Mouse (Mus musculus): Measurements from ENCODE around the gene Hoxb5. TPM values are rescaled to one million over a fixed set of nuclear protein-coding genes. Genes with fewer than 3 reads are reported as not detected.

The Hoxb5 gene
- total RNA-seq, 2 experiments from 2014 or later = not detected

- ATAC-seq (replicated peaks; ENCODE audit: low FRiP score, low TSS enrichment, poor library complexity, severe bottlenecking) = no peak
Observed at GRCm38 (mm10) chr11:96285771-96286738, 17.1 kb upstream of the Hoxb5 start, which contains the start of gene Hoxb7. Gene Hoxb7 (plus strand): TSS chr11:96286623.

- no peak for ATAC-seq (replicated peaks; ENCODE audit: low FRiP score, low TSS enrichment, poor library complexity, severe bottlenecking)
Observed at GRCm38 (mm10) chr11:96286739-96287385, 16.3 kb upstream of the Hoxb5 start.

- no peak for ATAC-seq (replicated peaks; ENCODE audit: low FRiP score, low TSS enrichment, poor library complexity, severe bottlenecking)
Observed at GRCm38 (mm10) chr11:96287411-96287810, 15.7 kb upstream of the Hoxb5 start.

- no peak for ATAC-seq (replicated peaks; ENCODE audit: low FRiP score, low TSS enrichment, poor library complexity, severe bottlenecking)
Observed at GRCm38 (mm10) chr11:96288455-96289221, 14.5 kb upstream of the Hoxb5 start.

DNA sequence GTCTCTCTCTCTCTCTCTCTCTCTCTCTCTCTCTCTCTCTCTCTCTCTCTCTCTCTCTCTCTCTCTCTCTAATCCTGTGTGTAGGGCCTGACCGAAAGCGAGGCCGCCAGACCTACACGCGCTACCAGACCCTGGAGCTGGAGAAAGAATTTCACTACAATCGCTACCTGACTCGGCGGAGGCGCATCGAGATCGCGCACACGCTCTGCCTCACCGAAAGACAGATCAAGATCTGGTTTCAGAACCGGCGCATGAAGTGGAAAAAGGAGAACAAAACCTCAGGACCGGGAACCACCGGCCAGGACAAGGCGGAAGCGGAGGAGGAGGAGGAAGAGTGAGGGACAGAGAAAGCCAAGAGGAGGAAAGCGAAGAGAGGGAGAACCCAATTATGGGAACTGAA lies 13.8 kb upstream of the Hoxb5 start:
- no peak for ATAC-seq (replicated peaks; ENCODE audit: low FRiP score, low TSS enrichment, poor library complexity, severe bottlenecking)

DNA sequence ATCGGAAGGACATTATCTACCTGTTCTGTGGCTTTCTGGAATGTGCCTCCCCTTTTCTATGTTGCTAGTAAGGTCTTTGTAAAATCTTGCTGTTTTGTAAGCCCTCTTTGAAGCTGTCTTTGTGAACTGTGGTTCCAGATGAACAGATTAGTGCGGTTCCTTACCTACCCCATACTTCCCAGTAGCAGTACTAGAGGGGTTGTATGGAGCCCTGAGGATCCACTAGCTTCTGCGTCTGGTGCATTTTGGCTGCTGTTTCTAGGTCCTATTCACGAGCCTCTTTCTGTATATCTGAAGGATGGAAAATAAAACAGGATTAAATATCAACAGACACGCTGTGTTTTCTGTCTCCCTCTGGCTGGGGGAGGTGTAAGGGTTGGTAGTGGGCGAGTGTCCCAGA lies 13.3 kb upstream of the Hoxb5 start:
- no peak for ATAC-seq (replicated peaks; ENCODE audit: low FRiP score, low TSS enrichment, poor library complexity, severe bottlenecking)

DNA sequence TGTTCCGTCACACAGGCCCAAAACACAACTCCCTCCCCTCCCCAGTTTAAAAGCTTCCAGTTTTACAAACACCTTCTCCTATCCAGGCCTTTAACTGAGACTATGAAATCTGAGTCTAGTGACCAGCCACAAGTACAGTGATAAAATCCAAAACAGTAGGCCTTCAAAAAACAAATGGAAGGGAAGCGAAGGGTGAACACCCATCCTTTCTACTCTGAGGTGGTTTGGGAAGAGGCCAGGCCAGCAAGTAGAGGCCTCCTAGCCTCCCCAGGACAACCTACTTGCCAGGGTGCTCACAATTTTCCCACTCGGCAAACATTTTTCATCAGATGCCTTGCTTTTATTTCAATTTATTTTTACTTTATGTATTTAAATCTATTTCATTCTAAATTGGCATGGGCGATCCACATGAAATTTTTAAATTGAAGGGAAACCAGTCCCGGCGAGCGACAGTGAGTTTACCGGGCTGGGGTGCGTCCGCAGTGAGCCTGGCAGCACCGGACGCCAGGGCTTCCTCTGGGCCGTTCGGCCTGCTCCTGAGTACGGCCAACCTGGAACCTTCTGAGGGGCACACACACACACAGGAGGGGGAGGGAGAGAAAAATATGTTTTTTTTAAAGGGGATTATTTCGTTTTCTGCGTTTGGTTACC lies 12.3 kb upstream of the Hoxb5 start:
- ATAC-seq (replicated peaks; ENCODE audit: low FRiP score, low TSS enrichment, poor library complexity, severe bottlenecking) = no peak

GRCm38 (mm10) chr11:96291681-96292564 lies 11.2 kb upstream of the Hoxb5 start, which contains the start of gene Hoxb6:
Gene Hoxb6 (plus strand): TSS chr11:96292476.
- no peak for ATAC-seq (replicated peaks; ENCODE audit: low FRiP score, low TSS enrichment, poor library complexity, severe bottlenecking)

GRCm38 (mm10) chr11:96292565-96293301 lies 10.4 kb upstream of the Hoxb5 start:
- no peak for ATAC-seq (replicated peaks; ENCODE audit: low FRiP score, low TSS enrichment, poor library complexity, severe bottlenecking)

DNA sequence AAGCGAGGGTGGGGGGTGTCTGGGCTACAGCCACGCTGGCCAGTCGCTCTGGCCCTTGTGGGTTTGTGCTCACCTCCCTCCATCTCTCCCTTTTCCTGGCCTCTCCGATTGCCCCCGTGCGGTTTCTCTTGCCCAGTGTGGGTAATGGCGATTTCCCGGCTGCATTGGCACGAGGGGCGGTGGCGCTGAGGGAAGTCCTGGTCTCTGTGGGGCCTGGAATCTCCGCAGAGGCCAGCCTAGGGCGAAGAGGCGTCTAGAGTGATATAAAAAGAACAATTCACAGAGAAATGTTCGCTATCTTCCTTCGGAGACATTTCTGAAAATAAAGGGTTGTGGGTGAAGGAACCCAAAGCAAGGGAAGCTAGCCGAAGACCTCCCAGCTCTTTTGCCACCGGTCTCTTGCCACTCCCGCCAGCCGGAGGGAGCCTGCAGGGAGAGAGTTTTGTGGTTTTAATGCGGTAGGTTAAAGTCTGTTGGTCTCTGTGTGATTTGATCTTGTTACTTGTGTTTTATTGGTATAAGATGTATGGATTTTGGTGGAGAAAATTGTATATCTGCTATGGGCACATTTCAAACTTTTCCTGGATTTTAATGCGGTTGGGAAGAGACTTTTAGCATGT lies 9.7 kb upstream of the Hoxb5 start:
- no peak for ATAC-seq (replicated peaks; ENCODE audit: low FRiP score, low TSS enrichment, poor library complexity, severe bottlenecking)

- peak; percentile 78 for ATAC-seq (replicated peaks; ENCODE audit: low FRiP score, low TSS enrichment, poor library complexity, severe bottlenecking)
Observed at GRCm38 (mm10) chr11:96294245-96295091, 8.7 kb upstream of the Hoxb5 start.

DNA sequence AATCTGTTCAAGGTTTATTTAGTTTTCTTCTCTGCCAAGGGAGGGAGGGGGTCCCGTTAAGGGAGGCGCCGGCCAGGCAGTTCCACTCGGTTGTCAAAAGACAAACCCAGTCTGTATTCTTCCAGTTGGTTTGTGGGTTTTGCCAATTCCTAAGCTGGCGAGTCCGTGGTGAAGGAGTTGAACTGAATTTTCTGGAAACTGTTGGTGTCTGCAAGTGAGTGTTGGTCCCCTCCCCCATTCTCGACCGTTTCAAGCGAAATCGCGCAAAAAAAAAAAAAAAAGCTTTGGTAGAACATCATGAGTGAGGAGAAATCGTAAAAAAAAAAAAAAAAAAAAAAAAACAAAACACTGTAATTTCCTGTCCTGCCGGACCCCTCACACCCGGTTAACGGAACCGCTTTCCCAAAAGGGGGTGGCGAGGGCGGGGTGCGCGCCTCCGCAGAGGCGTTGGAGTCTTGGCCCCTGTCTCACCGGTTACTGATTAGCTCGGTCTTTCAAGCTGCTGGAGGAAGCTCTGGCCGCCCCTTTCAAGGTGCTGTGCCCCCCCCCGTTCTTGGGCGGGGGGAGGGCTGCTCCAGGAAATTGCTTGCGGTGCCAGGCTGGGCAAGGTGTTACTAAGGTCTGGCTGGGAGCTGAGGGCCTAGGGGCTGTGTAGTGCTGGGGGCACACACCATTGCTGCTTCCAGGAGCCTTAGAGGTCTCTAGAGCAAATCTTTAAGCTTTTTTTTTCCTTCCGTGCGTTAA lies 7.9 kb upstream of the Hoxb5 start:
- ATAC-seq (replicated peaks; ENCODE audit: low FRiP score, low TSS enrichment, poor library complexity, severe bottlenecking) = no peak

GRCm38 (mm10) chr11:96296997-96297396 lies 6.1 kb upstream of the Hoxb5 start:
- ATAC-seq (replicated peaks; ENCODE audit: low FRiP score, low TSS enrichment, poor library complexity, severe bottlenecking) = no peak

DNA sequence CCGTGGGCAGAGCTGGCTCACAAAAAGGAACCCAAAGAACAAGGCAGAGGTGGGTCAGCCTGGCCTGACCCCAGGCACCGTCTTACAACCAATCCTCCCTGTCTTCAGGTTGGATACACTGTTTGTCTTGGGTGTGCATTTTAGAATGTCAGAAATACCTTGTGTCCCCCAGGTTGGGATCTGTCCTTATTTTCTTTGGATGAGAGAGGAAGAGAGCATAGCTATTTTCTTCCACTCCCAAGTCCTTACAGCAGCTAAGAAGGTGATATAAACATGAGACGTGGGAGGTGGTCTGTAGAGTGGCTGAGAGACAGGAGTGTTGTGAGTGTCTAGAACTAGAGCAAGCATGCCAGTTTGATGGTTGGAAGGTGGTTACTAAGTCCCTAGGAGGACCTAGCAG lies 5.7 kb upstream of the Hoxb5 start:
- no peak for ATAC-seq (replicated peaks; ENCODE audit: low FRiP score, low TSS enrichment, poor library complexity, severe bottlenecking)

DNA sequence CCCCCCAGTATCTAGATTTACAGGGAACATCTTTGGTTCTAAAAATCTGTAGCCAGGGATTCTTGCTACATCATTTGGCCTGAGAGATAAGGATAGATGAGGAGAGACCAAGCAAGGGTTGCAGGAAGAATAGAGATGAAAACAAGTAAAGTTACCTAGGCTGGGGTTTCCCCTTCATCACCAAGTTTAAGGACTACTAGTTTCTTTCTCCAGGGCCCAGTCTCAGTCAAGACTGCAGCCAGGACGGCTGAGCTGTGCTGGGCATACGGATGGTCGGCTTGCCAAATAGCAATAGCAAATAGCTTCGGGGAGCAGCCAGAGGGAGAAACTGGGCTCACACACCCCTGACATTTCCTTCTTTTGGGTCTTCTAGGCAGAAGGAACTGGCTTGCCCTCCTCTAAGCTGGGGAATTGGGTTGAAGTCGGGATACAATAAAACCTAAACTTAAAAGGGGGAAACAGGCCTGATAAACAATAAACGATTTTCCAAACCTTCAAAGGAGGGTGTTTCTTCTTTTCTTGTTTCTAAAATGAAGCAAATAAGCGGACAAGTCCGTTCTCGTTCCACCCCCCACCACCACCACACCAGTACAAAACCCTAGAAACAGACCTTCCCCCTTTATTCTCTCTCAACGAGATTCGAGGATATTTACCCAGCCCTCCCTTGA lies 5.0 kb upstream of the Hoxb5 start:
- no peak for ATAC-seq (replicated peaks; ENCODE audit: low FRiP score, low TSS enrichment, poor library complexity, severe bottlenecking)

Measured in megakaryocyte-erythroid progenitor cell, adult 5-6 weeks (primary cell).